Mouse (Mus musculus) embryonic facial prominence, embryonic 11.5 days (tissue): ENCODE data around the gene Gm42372. TPM values are rescaled to one million over a fixed set of nuclear protein-coding genes. Genes with fewer than 3 reads are reported as not detected.

Source experiments
- ATAC-seq: fragments of 200-750 bp; cut with Nextera tagmentation; replicated peaks from 2 replicates; pipeline ENCODE4 v1.8.0; 2017; ENCODE audit warnings: low read depth; ENCODE audit not compliant: insufficient number of reproducible peaks, low FRiP score, low TSS enrichment
- DNase-seq: peaks from one replicate; pipeline ENCODE4 v3.0.0-alpha.2; 2015; ENCODE audit warnings: low spot score
- H3K27ac ChIP-seq: fragments of 300-500 bp; sonication (generic); replicated peaks from 2 replicates; pipeline ENCODE4 v1.5.1; 2014; ENCODE audit warnings: mild to moderate bottlenecking, low read depth, low read length, control low read depth
- H3K27me3 ChIP-seq: fragments of 300-500 bp; sonication (generic); 2 replicates; pipeline ENCODE4 v1.6.1; 2014; ENCODE audit warnings: mild to moderate bottlenecking, low read length, moderate library complexity, mixed read lengths; ENCODE audit not compliant: control insufficient read depth, insufficient read depth
- H3K36me3 ChIP-seq: fragments of 300-500 bp; sonication (generic); replicated peaks from 2 replicates; pipeline ENCODE4 v1.6.1; 2014; ENCODE audit warnings: low read depth, mild to moderate bottlenecking, low read length, moderate library complexity, mixed read lengths; ENCODE audit not compliant: control insufficient read depth, insufficient read depth
- H3K4me1 ChIP-seq: fragments of 300-500 bp; sonication (generic); 2 replicates; pipeline ENCODE4 v1.6.1; 2014; ENCODE audit warnings: low read length, mixed read lengths; ENCODE audit not compliant: control insufficient read depth, insufficient read depth
- H3K4me2 ChIP-seq: fragments of 300-500 bp; sonication (generic); 2 replicates; pipeline ENCODE4 v1.6.1; 2014; ENCODE audit warnings: low read depth, mild to moderate bottlenecking, control low read depth, low read length, moderate library complexity
- H3K4me3 ChIP-seq: fragments of 300-500 bp; sonication (generic); 2 replicates; pipeline ENCODE4 v1.5.1; 2014; ENCODE audit warnings: low read depth, low read length, control low read depth
- H3K9ac ChIP-seq: fragments of 300-500 bp; sonication (generic); replicated peaks from 2 replicates; pipeline ENCODE4 v1.6.1; 2014; ENCODE audit warnings: mild to moderate bottlenecking, control low read depth, low read length
- H3K9me3 ChIP-seq: fragments of 300-500 bp; sonication (generic); replicated peaks from 2 replicates; pipeline ENCODE4 v1.6.1; 2016; ENCODE audit warnings: mild to moderate bottlenecking, low read length, inconsistent platforms, mixed read lengths; ENCODE audit not compliant: control insufficient read depth
- WGBS: fragments of 180-500 bp; shearing (Covaris S2); extraction: QIAGEN DNeasy Blood & Tissue Kit; methylation state at CpG from one replicate; pipeline ENCODE4 v1.1.7; 2014; 5-methylcytosine and 5-hydroxymethylcytosine counted together
- polyA plus RNA-seq: library from polyadenylated mRNA; unstranded; fragments of >200 nt; fragmentation: Nextera tagmentation; extraction: Ambion mirVana; gene quantifications from 2 replicates; pipeline ENCODE4 v1.2.1, GENCODE M21; 2014

The Gm42372 gene
- polyA plus RNA-seq, 1 experiment from 2014 or later, result 0.63 TPM

DNA sequence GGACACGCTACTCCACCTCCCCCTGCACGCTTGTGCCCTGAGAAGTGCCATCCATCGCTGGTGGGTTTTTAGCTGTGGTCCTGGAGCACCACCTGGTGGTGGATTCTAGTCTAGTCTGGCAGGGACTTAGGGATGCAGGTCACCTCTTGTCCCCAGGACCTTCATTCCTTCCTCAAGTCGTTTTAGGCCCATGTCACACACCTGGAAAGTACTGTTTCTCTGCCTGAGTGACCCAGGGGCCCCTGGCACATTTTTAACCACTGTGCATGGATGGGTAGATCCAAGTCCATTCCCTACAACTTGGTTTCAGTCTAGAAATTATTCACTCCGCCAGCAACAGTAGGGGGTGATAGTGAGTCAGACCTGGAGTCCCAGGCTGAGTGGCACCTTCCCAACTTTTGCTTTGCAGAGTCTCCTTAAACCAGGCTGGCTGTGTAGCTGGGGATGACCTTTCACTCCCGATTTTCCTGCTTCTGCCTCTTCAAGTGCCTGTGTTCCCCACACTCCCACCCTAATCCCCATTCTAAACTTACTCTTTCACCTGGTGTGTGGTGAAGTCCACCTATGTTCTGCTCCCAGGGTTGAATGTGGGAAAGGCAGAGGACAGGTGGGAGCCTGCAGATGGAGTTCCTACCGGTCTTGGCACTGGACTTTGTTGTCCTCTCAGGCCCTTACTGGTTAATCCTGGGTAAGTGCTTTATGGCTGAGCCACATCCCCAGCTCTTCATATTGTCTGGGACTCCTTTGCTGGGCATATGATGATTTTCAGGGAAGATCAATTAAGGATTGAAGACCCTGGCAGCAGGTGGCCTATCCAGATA is 19.7 kb downstream of the Gm42372 start:
- 16% methylated on average over 7 of the region's 7 CpGs for WGBS

GRCm38 (mm10) chr7:17003230-17003960 is 20.5 kb downstream of the Gm42372 start:
- DNase-seq (no peak), ATAC-seq (no peak)
- Histone ChIP-seq H3K4me3 (no peak overlapping the region), H3K27me3 (no peaks in the 10 kb centered on the region), H3K4me2 (no peak overlapping the region), H3K4me1 (no peaks in the 10 kb centered on the region), H3K9me3 (no peaks in the 10 kb centered on the region), H3K36me3 (peaks cover 7% of the 10 kb centered on the region), H3K9ac (no peak overlapping the region), H3K27ac (no peak overlapping the region)
- 84% methylated on average over 7 of the region's 7 CpGs for WGBS

More for the DNA sequence above, 19.7 kb downstream of the Gm42372 start:
- Histone ChIP-seq H3K4me1 (no peaks in the 10 kb centered on the region), H3K27ac (no peak overlapping the region), H3K4me3 (no peak overlapping the region), H3K9me3 (no peaks in the 10 kb centered on the region), H3K4me2 (no peak overlapping the region), H3K27me3 (no peaks in the 10 kb centered on the region), H3K9ac (no peak overlapping the region), H3K36me3 (peaks cover 7% of the 10 kb centered on the region)
- peak; percentile 85 for DNase-seq
- ATAC-seq, result peak; percentile 50; the same call in 1 of the 2 replicates

GRCm38 (mm10) chr7:17004716-17005115 is 21.8 kb downstream of the Gm42372 start:
- H3K27ac ChIP-seq, result no peak overlapping the region
- H3K36me3 ChIP-seq, result peaks cover 5% of the 10 kb centered on the region
- no peak overlapping the region for H3K9ac ChIP-seq
- 89% methylated on average over 7 of the region's 7 CpGs for WGBS
- DNase-seq (no peak), ATAC-seq (no peak)
- no peak overlapping the region for H3K4me2 ChIP-seq
- no peaks in the 10 kb centered on the region for H3K27me3 ChIP-seq
- H3K4me3 ChIP-seq, result no peak overlapping the region
- no peaks in the 10 kb centered on the region for H3K4me1 ChIP-seq
- no peaks in the 10 kb centered on the region for H3K9me3 ChIP-seq

DNA sequence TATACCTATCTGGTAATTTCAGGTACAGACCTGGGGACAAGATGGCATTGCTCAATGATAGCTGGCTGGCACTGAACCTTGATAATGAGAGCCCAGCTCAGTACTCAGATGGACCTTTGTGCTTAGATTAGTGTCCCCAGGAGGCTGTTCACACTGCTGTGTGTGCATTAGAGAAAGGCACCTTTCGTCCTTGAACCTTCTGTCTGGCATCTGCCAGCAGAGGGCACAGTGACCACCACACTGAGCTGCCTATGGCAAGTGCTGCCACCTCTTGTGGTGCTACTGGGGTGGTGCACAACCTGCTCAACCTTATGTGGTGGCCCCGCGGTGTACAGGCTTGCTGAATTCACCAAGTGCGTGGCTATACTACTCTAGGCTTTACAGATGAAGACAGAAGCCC is 24.4 kb downstream of the Gm42372 start:
- no peaks in the 10 kb centered on the region for H3K27me3 ChIP-seq
- whole genome bisulfite sequencing, result 92% methylated on average over 4 of the region's 4 CpGs
- H3K4me2 ChIP-seq, result no peak overlapping the region
- H3K9me3 ChIP-seq, result no peaks in the 10 kb centered on the region
- no peak for DNase-seq
- ATAC-seq, result no peak
- H3K27ac ChIP-seq, result no peak overlapping the region
- no peaks in the 10 kb centered on the region for H3K4me1 ChIP-seq
- H3K4me3 ChIP-seq, result no peak overlapping the region
- H3K36me3 ChIP-seq, result peaks cover 5% of the 10 kb centered on the region
- no peak overlapping the region for H3K9ac ChIP-seq

DNA sequence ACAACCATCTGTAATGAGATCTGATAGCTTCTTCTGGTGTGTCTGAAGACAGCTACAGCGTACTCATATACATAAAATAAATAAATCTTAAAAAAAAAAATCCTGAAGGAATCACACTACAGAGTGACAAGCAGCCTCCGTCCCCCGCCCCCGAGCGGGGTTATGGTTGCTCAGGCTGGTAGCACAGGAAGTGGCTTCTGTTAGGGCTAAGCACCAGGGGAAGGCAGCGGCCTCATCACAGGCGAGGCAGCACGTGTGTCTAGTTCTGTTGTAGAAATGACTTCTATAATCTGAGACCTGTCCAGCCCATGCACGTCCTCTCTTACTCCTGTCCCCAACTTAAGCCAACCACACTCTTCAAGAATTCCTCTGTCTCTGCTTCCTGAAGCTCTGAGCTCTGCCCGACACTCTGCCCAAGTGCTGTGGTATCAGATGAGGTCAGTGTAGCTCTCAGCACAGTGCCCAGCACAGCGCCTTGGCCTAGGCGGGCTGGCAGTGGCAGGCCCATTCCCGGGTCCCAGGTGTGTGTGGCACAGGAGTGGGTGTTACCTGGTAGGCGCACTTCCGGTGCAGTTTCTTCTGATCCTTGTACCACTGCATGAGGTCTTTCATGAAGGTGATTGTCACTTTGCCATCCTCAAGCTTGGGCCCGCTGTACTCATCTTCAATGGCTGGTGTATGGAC is 26.6 kb downstream of the Gm42372 start:
- H3K27me3 ChIP-seq, result no peaks in the 10 kb centered on the region
- no peaks in the 10 kb centered on the region for H3K4me1 ChIP-seq
- 93% methylated on average over 16 of the region's 16 CpGs for WGBS
- ATAC-seq (no peak), DNase-seq (no peak)
- H3K4me3 ChIP-seq, result no peak overlapping the region
- no peak overlapping the region for H3K4me2 ChIP-seq
- no peaks in the 10 kb centered on the region for H3K9me3 ChIP-seq
- H3K9ac ChIP-seq, result no peak overlapping the region
- H3K36me3 ChIP-seq, result peaks cover 15% of the 10 kb centered on the region
- no peak overlapping the region for H3K27ac ChIP-seq

GRCm38 (mm10) chr7:17010010-17010347 is 27.1 kb downstream of the Gm42372 start:
- H3K36me3 ChIP-seq, result peaks cover 15% of the 10 kb centered on the region
- no peak overlapping the region for H3K9ac ChIP-seq
- H3K27ac ChIP-seq, result no peak overlapping the region
- no peaks in the 10 kb centered on the region for H3K4me1 ChIP-seq
- DNase-seq (no peak), ATAC-seq (no peak)
- WGBS, result 92% methylated on average over 5 of the region's 5 CpGs
- no peak overlapping the region for H3K4me2 ChIP-seq
- no peaks in the 10 kb centered on the region for H3K27me3 ChIP-seq
- no peaks in the 10 kb centered on the region for H3K9me3 ChIP-seq
- H3K4me3 ChIP-seq, result no peak overlapping the region

DNA sequence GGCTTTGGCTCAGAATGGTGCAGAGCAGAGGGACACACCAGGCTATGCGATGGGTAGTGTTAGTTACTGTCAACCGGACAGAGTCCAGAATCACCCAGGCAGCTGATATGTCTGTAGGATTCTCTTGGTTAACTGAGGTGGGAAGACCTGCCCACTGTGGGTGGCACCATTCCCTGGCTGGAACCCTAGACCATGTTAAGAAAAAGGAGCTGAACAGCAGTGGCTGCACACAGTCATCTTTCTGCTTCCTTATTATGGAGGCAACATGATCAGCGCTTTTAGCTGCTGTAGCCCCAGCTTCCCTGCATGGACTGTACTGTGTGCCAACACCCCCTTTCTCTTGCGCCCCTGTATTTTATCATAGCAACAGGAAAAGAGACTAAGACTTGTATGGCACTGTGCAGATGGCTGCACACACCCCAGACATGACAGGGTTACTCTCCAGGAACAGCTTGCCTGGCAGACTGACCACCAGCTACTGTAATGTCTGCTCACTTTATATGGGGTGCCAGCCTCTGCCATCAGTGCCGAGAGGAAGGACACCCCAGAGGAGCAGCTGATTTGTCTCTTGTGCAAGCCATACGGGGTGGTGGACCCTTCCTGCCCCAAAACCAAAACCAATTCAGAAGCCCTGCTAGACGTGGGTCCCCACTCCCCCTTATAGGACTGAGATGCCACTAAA is 29.2 kb downstream of the Gm42372 start:
- Histone ChIP-seq H3K27ac (no peak overlapping the region), H3K4me1 (no peaks in the 10 kb centered on the region), H3K36me3 (peaks cover 13% of the 10 kb centered on the region), H3K4me2 (no peak overlapping the region), H3K27me3 (no peaks in the 10 kb centered on the region), H3K9ac (no peak overlapping the region), H3K4me3 (no peak overlapping the region), H3K9me3 (no peaks in the 10 kb centered on the region)
- DNase-seq (no peak), ATAC-seq (no peak)
- 91% methylated on average over 7 of the region's 7 CpGs for WGBS
